Mouse (Mus musculus): ENCODE measurements around the gene Ap2b1. TPM values are rescaled to one million over a fixed set of nuclear protein-coding genes. Genes with fewer than 3 reads are reported as not detected.

Gene Ap2b1
- polyA plus RNA-seq, 1 experiment from 2014 or later, result 82.2 TPM

- H3K9me3 ChIP-seq (replicated peaks), result no peaks in the 10 kb centered on the region
- no peaks in the 10 kb centered on the region for H3K36me3 ChIP-seq (ENCODE audit: poor library complexity, severe bottlenecking)
- H3K27ac ChIP-seq, result no peak overlapping the region
- no peaks in the 10 kb centered on the region for H3K4me1 ChIP-seq
- H3K4me3 ChIP-seq, result no peak overlapping the region
- no peak for ATAC-seq
- WGBS, result 69% methylated on average over 2 of the region's 2 CpGs
- peaks cover 22% of the 10 kb centered on the region for H3K27me3 ChIP-seq
- no peak overlapping the region for H3K4me2 ChIP-seq
- no peak overlapping the region for H3K9ac ChIP-seq
Observed at GRCm38 (mm10) chr11:83432533-83432932, 133.7 kb downstream of the Ap2b1 start.

GRCm38 (mm10) chr11:83437377-83437776, 138.6 kb downstream of the Ap2b1 start, which contains the start of gene 1700020L24Rik:
1700020L24Rik (plus strand) TSS chr11:83437677.
- Histone ChIP-seq H3K36me3 (ENCODE audit: poor library complexity, severe bottlenecking) (no peaks in the 10 kb centered on the region), H3K4me2 (no peak within 1 kb of the TSS), H3K4me1 (0 out of 2 replicates have a peak, but pooled peaks cover under 1% of the 10 kb centered on the region), H3K9me3 (replicated peaks) (no peaks in the 10 kb centered on the region), H3K9ac (no peak within 1 kb of the TSS), H3K27me3 (peaks cover 16% of the 10 kb centered on the region), H3K27ac (no peak within 1 kb of the TSS), H3K4me3 (no peak within 1 kb of the TSS)
- ATAC-seq, result no peak
- 95% methylated on average over 1 of the region's 1 CpGs for WGBS

- H3K36me3 ChIP-seq (ENCODE audit: poor library complexity, severe bottlenecking), result no peaks in the 10 kb centered on the region
- peak overlapping the region; percentile 84 for H3K4me2 ChIP-seq
- no peaks in the 10 kb centered on the region for H3K9me3 ChIP-seq (replicated peaks)
- peaks cover 36% of the 10 kb centered on the region for H3K27me3 ChIP-seq
- H3K27ac ChIP-seq, result no peak overlapping the region
- H3K9ac ChIP-seq, result no peak overlapping the region
- H3K4me3 ChIP-seq, result peak overlapping the region; percentile 60
- H3K4me1 ChIP-seq, result peaks cover 7% of the 10 kb centered on the region; the same call in 1 of the 2 replicates
- WGBS, result 35% methylated on average over 11 of the region's 11 CpGs
- no peak for ATAC-seq
Observed at GRCm38 (mm10) chr11:83439426-83440060, 140.7 kb downstream of the Ap2b1 start.

- peak overlapping the region; percentile 73 for H3K9ac ChIP-seq
- no peaks in the 10 kb centered on the region for H3K36me3 ChIP-seq (ENCODE audit: poor library complexity, severe bottlenecking)
- no peaks in the 10 kb centered on the region for H3K9me3 ChIP-seq (replicated peaks)
- H3K4me2 ChIP-seq, result peak overlapping the region; percentile 84
- H3K27ac ChIP-seq, result no peak overlapping the region
- under 1% methylated on average over 60 of the region's 75 CpGs for WGBS
- peaks cover 7% of the 10 kb centered on the region; the same call in 1 of the 2 replicates for H3K4me1 ChIP-seq
- H3K4me3 ChIP-seq, result peak overlapping the region; percentile 60
- ATAC-seq, result peak; percentile 94
- H3K27me3 ChIP-seq, result peaks cover 45% of the 10 kb centered on the region
Observed at GRCm38 (mm10) chr11:83440081-83441064, 141.5 kb downstream of the Ap2b1 start.

GRCm38 (mm10) chr11:83441235-83441634, 142.4 kb downstream of the Ap2b1 start:
- no peak overlapping the region for H3K9ac ChIP-seq
- H3K27ac ChIP-seq, result no peak overlapping the region
- H3K27me3 ChIP-seq, result peaks cover 50% of the 10 kb centered on the region
- H3K4me3 ChIP-seq, result peak overlapping the region; percentile 60; the same call in 1 of the 2 replicates
- no peak for ATAC-seq
- H3K4me1 ChIP-seq, result peaks cover 7% of the 10 kb centered on the region; the same call in 1 of the 2 replicates
- H3K36me3 ChIP-seq (ENCODE audit: poor library complexity, severe bottlenecking), result no peaks in the 10 kb centered on the region
- H3K9me3 ChIP-seq (replicated peaks), result no peaks in the 10 kb centered on the region
- H3K4me2 ChIP-seq, result peak overlapping the region; percentile 84
- 24% methylated on average over 6 of the region's 7 CpGs for WGBS

- Histone ChIP-seq H3K36me3 (ENCODE audit: poor library complexity, severe bottlenecking) (no peaks in the 10 kb centered on the region), H3K4me1 (peaks cover 10% of the 10 kb centered on the region; the same call in 1 of the 2 replicates), H3K9me3 (replicated peaks) (no peaks in the 10 kb centered on the region), H3K27ac (no peak overlapping the region), H3K4me2 (peak overlapping the region; percentile 54), H3K9ac (peak overlapping the region; percentile 28; the same call in 1 of the 2 replicates), H3K4me3 (peak overlapping the region; percentile 19; the same call in 1 of the 2 replicates), H3K27me3 (peaks cover 64% of the 10 kb centered on the region)
- ATAC-seq, result peak; percentile 60
- 12% methylated on average over 29 of the region's 29 CpGs for WGBS
Observed at GRCm38 (mm10) chr11:83442596-83443267, 143.9 kb downstream of the Ap2b1 start.

- Histone ChIP-seq H3K27ac (no peak overlapping the region; the same call in 1 of the 2 replicates), H3K9ac (no peak overlapping the region), H3K9me3 (replicated peaks) (no peaks in the 10 kb centered on the region), H3K4me1 (peaks cover 19% of the 10 kb centered on the region), H3K36me3 (ENCODE audit: poor library complexity, severe bottlenecking) (no peaks in the 10 kb centered on the region), H3K4me3 (no peak overlapping the region), H3K27me3 (peaks cover 64% of the 10 kb centered on the region), H3K4me2 (no peak overlapping the region)
- 16% methylated on average over 7 of the region's 7 CpGs for WGBS
- no peak for ATAC-seq
Observed at GRCm38 (mm10) chr11:83443824-83444223, 145.0 kb downstream of the Ap2b1 start.

- peaks cover 64% of the 10 kb centered on the region for H3K27me3 ChIP-seq
- H3K36me3 ChIP-seq (ENCODE audit: poor library complexity, severe bottlenecking), result no peaks in the 10 kb centered on the region
- peaks cover 24% of the 10 kb centered on the region for H3K4me1 ChIP-seq
- 26% methylated on average over 19 of the region's 19 CpGs for WGBS
- peak overlapping the region; percentile 30; the same call in 1 of the 2 replicates for H3K9ac ChIP-seq
- no peak overlapping the region for H3K27ac ChIP-seq
- peak overlapping the region; percentile 39 for H3K4me2 ChIP-seq
- H3K4me3 ChIP-seq, result 0 out of 2 replicates have a peak overlapping the region, but pooled peaks have one; percentile 9
- ATAC-seq, result no peak
- H3K9me3 ChIP-seq (replicated peaks), result no peaks in the 10 kb centered on the region
Observed at GRCm38 (mm10) chr11:83445001-83445400, 146.2 kb downstream of the Ap2b1 start.

GRCm38 (mm10) chr11:83447612-83448011, 148.8 kb downstream of the Ap2b1 start:
- H3K4me3 ChIP-seq, result no peak overlapping the region
- H3K4me1 ChIP-seq, result peaks cover 21% of the 10 kb centered on the region
- ATAC-seq, result no peak
- no peaks in the 10 kb centered on the region for H3K9me3 ChIP-seq (replicated peaks)
- WGBS, result 80% methylated on average over 10 of the region's 10 CpGs
- no peak overlapping the region for H3K4me2 ChIP-seq
- no peaks in the 10 kb centered on the region for H3K36me3 ChIP-seq (ENCODE audit: poor library complexity, severe bottlenecking)
- H3K27me3 ChIP-seq, result peaks cover 46% of the 10 kb centered on the region
- H3K27ac ChIP-seq, result no peak overlapping the region
- no peak overlapping the region for H3K9ac ChIP-seq

GRCm38 (mm10) chr11:83448021-83448926, 149.4 kb downstream of the Ap2b1 start:
- ATAC-seq, result no peak
- Histone ChIP-seq H3K9me3 (replicated peaks) (no peaks in the 10 kb centered on the region), H3K36me3 (ENCODE audit: poor library complexity, severe bottlenecking) (no peaks in the 10 kb centered on the region), H3K4me3 (no peak overlapping the region), H3K4me2 (no peak overlapping the region), H3K4me1 (peaks cover 17% of the 10 kb centered on the region), H3K27ac (no peak overlapping the region), H3K9ac (no peak overlapping the region), H3K27me3 (peaks cover 40% of the 10 kb centered on the region)
- 63% methylated on average over 16 of the region's 16 CpGs for WGBS

GRCm38 (mm10) chr11:83448927-83449236, 150.1 kb downstream of the Ap2b1 start:
- H3K9me3 ChIP-seq (replicated peaks), result no peaks in the 10 kb centered on the region
- H3K4me2 ChIP-seq, result no peak overlapping the region
- 0 out of 2 replicates have a peak, but pooled peaks have one; percentile 24 for ATAC-seq
- H3K27me3 ChIP-seq, result peaks cover 34% of the 10 kb centered on the region
- no peak overlapping the region for H3K27ac ChIP-seq
- H3K4me3 ChIP-seq, result no peak overlapping the region
- no peak overlapping the region for H3K9ac ChIP-seq
- H3K4me1 ChIP-seq, result peaks cover 17% of the 10 kb centered on the region
- no peaks in the 10 kb centered on the region for H3K36me3 ChIP-seq (ENCODE audit: poor library complexity, severe bottlenecking)
